Mouse (Mus musculus) hindbrain, embryonic 11.5 days (tissue): ENCODE measurements around the gene Ascl2. TPM values are rescaled to one million over a fixed set of nuclear protein-coding genes. Genes with fewer than 3 reads are reported as not detected.

ENCODE experiments used
- ATAC-seq: fragments of 200-750 bp; cut with Nextera tagmentation; 2 replicates; pipeline ENCODE4 v1.8.0; 2017; ENCODE audit warnings: mild to moderate bottlenecking, moderate TSS enrichment, moderate library complexity; ENCODE audit not compliant: low FRiP score
- DNase-seq: peaks from one replicate; pipeline ENCODE4 v3.0.0-alpha.2; 2015; ENCODE audit warnings: low spot score
- H3K27ac ChIP-seq: fragments of 300-500 bp; sonication (generic); 2 replicates; pipeline ENCODE4 v1.5.1; 2014; ENCODE audit warnings: mild to moderate bottlenecking, low read depth, low read length
- H3K27me3 ChIP-seq: fragments of 300-500 bp; sonication (generic); 2 replicates; pipeline ENCODE4 v1.6.1; 2014; ENCODE audit warnings: mild to moderate bottlenecking, low read length, moderate library complexity, mixed read lengths; ENCODE audit not compliant: control insufficient read depth, insufficient read depth
- H3K36me3 ChIP-seq: fragments of 300-500 bp; sonication (generic); 2 replicates; pipeline ENCODE4 v1.6.1; 2014; ENCODE audit warnings: mild to moderate bottlenecking, low read length, moderate library complexity, mixed read lengths; ENCODE audit not compliant: control insufficient read depth, insufficient read depth
- H3K4me1 ChIP-seq: fragments of 300-500 bp; sonication (generic); replicated peaks from 2 replicates; pipeline ENCODE4 v1.6.1; 2014; ENCODE audit warnings: low read length, mixed read lengths; ENCODE audit not compliant: control insufficient read depth, insufficient read depth
- H3K4me2 ChIP-seq: fragments of 300-500 bp; sonication (generic); replicated peaks from 2 replicates; pipeline ENCODE4 v1.6.1; 2014; ENCODE audit warnings: mild to moderate bottlenecking, low read depth, low read length
- H3K4me3 ChIP-seq: fragments of 300-500 bp; sonication (generic); 2 replicates; pipeline ENCODE4 v1.5.1; 2014; ENCODE audit warnings: low read depth, low read length
- H3K9ac ChIP-seq: fragments of 300-500 bp; sonication (generic); 2 replicates; pipeline ENCODE4 v1.6.1; 2014; ENCODE audit warnings: low read depth, low read length
- H3K9me3 ChIP-seq: fragments of 300-500 bp; sonication (generic); 2 replicates; pipeline ENCODE4 v1.6.1; 2016; ENCODE audit warnings: low read length; ENCODE audit not compliant: control insufficient read depth
- WGBS: fragments of 180-500 bp; shearing (Covaris S2); extraction: QIAGEN DNeasy Blood & Tissue Kit; methylation state at CpG from one replicate; pipeline ENCODE4 v1.1.7; 2014; 5-methylcytosine and 5-hydroxymethylcytosine counted together
- polyA plus RNA-seq: library from polyadenylated mRNA; unstranded; fragments of >200 nt; fragmentation: Nextera tagmentation; extraction: Ambion mirVana; gene quantifications from 2 replicates; pipeline ENCODE4 v1.2.1, GENCODE M21; 2014

Ascl2 gene
- polyA plus RNA-seq, 1 experiment from 2014 or later, result 0.34 TPM

DNA sequence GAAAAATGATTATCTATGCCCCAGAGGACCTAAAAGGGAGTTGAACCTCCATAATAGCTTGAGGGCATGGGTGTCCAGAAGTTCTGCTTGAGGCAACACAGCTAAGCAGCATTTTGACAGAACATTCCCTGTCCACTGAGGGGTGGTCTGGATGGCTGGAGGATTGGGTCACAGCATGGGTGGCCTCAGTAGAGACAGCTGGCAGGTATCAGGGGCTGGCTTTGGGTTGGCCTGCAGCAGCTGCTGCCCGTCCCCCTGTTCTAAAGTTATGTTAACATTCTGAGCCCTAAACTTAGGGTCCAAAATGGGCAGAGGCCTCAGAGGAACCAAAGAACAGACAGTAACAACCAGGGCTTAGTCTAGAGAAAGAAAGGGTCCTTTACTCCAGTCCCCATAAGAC is 42.2 kb upstream of the Ascl2 start:
- H3K4me3 ChIP-seq, result no peak overlapping the region
- 89% methylated on average over 1 of the region's 1 CpGs for WGBS
- DNase-seq (no peak), ATAC-seq (no peak)
- H3K9me3 ChIP-seq, result no peaks in the 10 kb centered on the region
- H3K9ac ChIP-seq, result no peak overlapping the region
- H3K4me2 ChIP-seq, result no peak overlapping the region
- H3K4me1 ChIP-seq, result no peaks in the 10 kb centered on the region; the same call in none of the 2 replicates
- H3K36me3 ChIP-seq, result no peaks in the 10 kb centered on the region
- H3K27me3 ChIP-seq, result no peaks in the 10 kb centered on the region
- H3K27ac ChIP-seq, result no peak overlapping the region

DNA sequence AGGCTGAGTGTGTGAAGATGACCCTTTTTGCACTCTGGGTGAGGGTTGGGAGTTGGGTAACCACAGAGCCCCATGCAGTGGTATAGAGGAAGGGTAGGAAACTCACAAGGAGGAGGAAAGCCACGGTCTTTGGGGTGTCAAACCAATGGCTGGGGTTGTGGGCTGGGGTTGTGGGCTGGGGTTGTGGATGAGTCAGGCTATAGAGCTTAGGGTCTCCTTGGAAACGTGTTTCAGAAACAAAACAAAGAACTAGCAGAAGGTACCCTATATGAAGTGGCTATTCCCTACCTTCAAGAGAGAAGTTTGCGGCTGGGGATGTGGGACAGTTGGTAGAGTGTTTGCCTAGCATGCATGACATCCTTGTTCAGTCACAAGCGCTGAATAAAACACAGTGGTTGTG is 40.9 kb upstream of the Ascl2 start:
- Histone ChIP-seq H3K4me1 (no peaks in the 10 kb centered on the region; the same call in none of the 2 replicates), H3K4me3 (no peak overlapping the region), H3K9me3 (no peaks in the 10 kb centered on the region), H3K27ac (no peak overlapping the region), H3K27me3 (no peaks in the 10 kb centered on the region), H3K9ac (no peak overlapping the region), H3K36me3 (no peaks in the 10 kb centered on the region), H3K4me2 (no peak overlapping the region)
- DNase-seq, result no peak
- WGBS, result 85% methylated on average over 4 of the region's 4 CpGs
- no peak for ATAC-seq

DNA sequence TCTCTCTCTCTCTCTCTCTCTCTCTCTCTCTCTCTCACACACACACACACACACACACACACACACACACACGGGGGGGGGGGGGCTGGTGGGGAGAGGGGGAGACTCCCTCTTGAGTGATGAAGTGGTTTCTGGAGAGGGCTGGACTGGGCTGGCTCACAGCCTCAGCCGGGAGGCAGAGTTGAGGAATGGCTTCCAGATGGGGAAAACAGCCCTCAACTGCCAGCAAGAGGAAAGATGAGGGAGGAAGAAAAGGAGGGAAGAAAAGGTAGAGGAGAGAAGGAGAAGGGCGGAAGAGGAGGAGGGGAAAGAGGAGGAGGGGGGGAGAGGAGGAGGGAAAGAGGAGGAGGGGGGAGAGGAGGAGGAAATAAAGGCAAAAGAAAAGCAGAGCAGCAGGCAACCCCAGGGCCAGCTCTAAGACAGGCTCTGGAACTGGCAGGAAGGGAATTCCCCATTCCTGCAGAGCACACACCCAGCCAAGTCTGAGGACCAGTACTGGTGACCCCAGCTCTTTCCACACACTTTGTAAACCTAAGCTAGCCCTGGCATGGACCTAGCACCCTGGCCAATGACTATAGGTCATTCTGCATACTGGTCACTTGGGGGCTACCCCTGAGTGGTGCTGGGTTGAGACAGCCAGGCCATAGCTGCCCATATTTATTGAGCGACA is 40.1 kb upstream of the Ascl2 start:
- H3K27ac ChIP-seq, result no peak overlapping the region; the same call in 1 of the 2 replicates
- no peak for ATAC-seq

DNA sequence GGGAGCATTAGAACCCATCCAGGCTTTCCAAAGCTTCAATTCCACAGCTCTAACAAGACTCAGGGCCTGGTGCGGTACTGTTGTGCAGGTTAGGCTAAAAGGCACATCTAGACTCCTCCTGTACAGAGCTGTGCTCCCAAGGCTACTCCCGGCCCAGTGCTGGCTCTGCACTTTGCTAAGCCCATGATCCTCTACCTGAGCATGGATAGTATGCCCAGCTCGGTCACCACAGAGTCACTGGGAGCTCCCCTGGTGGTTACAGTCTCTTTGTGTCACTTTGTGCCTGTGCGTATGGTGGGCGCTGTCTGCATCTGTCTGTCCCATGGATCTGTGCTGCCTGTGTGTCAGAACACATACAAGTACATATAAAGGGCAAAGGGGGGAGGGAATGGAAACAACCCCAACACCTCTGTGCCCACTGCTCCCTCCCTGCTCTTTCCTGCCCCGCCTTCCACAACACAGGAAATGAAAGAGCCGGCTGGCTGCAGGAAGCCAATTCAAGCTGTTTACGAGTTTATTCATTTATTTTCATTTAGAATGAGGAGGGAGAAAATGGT is 39.4 kb upstream of the Ascl2 start:
- WGBS, result 62% methylated on average over 8 of the region's 8 CpGs
- no peak overlapping the region for H3K9ac ChIP-seq
- no peak overlapping the region for H3K4me3 ChIP-seq
- peak overlapping the region; percentile 52; the same call in 1 of the 2 replicates for H3K27ac ChIP-seq
- H3K4me1 ChIP-seq, result no peaks in the 10 kb centered on the region; the same call in none of the 2 replicates
- ATAC-seq (peak; percentile 33; the same call in 1 of the 2 replicates), DNase-seq (no peak)
- H3K4me2 ChIP-seq, result no peak overlapping the region
- H3K36me3 ChIP-seq, result no peaks in the 10 kb centered on the region
- no peaks in the 10 kb centered on the region for H3K9me3 ChIP-seq
- no peaks in the 10 kb centered on the region for H3K27me3 ChIP-seq

More for the DNA sequence above, 40.1 kb upstream of the Ascl2 start:
- H3K4me2 ChIP-seq, result no peak overlapping the region
- no peaks in the 10 kb centered on the region for H3K36me3 ChIP-seq
- H3K4me3 ChIP-seq, result no peak overlapping the region
- DNase-seq, result peak; percentile 10
- H3K9ac ChIP-seq, result no peak overlapping the region
- WGBS, result 53% methylated on average over 3 of the region's 4 CpGs
- H3K9me3 ChIP-seq, result no peaks in the 10 kb centered on the region
- no peaks in the 10 kb centered on the region for H3K27me3 ChIP-seq
- H3K4me1 ChIP-seq, result no peaks in the 10 kb centered on the region; the same call in none of the 2 replicates

DNA sequence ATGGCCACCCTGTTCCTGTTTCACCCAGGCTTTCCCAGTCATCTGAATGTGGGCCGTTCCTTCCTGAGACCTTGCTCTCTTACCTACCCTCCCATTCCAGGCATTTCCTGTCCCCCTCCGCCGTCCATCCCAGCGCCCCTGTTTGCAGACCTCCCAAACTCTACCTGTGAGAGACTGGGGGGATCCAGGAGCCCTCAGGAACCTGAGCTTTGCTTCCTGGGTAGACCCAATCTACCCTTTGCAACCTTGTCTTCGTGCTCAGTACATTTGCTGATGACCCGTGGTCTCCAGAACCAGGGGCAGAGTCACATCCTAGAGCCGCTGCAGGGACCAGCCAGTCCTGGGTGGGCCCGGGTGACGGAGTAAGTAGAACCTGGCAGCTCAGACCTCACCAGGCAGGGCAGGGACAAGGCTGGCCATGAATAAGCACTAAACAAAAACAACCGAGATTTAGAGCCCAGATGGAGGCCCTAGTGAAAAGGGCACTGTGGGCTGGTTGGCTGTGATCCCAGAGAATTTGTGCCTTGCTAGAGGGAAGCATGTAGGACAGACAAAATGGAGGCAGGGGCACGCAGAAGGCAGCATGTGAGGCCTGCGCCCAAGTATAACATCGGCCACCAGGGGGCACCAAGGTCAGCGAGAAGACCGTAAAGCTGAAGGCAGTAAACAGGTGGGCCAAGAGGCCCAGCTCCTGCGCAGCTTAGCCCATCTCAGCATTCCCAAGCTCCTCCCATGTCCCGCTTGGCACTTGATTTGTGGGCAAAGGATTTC is 38.7 kb upstream of the Ascl2 start:
- Histone ChIP-seq H3K9ac (peak overlapping the region; percentile 23; the same call in 1 of the 2 replicates), H3K4me2 (no peak overlapping the region), H3K27ac (no peak overlapping the region), H3K4me1 (no peaks in the 10 kb centered on the region; the same call in none of the 2 replicates), H3K27me3 (no peaks in the 10 kb centered on the region), H3K36me3 (no peaks in the 10 kb centered on the region), H3K4me3 (no peak overlapping the region), H3K9me3 (no peaks in the 10 kb centered on the region)
- DNase-seq (peak; percentile 94), ATAC-seq (peak; percentile 73)
- 46% methylated on average over 17 of the region's 17 CpGs for WGBS

DNA sequence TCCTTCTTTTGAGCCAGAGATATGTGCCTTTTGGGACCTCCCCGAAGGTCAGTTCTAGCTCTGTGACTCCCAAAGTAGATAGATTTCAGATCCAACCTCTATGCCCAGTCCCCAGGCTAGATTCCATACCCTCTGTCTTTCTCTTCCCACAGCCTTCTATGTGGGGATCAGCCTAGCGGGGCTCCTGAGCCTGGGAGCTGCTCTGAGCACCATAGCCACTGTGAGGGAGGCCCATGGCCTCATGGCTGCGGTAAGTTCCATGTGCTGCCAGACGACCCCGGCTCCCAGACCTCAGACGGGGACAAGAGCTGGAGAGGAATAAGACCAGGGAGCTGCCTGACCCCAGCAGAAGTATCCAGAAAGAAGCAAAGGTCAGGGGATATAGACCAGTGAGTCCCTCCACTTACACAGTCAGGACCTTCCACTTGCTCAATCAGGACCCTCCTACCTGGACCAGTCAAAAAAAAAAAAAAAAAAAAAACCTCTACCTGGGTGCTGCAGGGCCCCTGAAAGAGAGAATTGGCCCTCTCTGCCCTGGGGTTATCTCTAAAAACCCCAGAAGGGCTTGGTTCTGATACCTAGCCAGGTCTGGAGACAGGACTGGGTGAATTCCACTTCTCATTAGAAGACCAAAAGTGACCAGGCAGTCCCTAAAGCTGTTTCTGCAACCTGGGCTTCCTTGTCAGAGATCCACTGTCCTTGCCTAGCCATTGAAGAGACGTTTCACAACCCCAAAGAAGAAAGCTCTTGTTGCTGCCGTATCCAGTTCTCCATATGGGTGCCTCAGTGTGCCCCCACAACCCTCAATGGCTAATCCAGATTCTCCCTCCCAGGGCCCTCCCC is 37.9 kb upstream of the Ascl2 start:
- H3K9ac ChIP-seq, result no peak overlapping the region
- H3K4me1 ChIP-seq, result no peaks in the 10 kb centered on the region; the same call in 1 of the 2 replicates
- no peak overlapping the region for H3K27ac ChIP-seq
- DNase-seq (no peak), ATAC-seq (no peak)
- no peaks in the 10 kb centered on the region for H3K9me3 ChIP-seq
- H3K4me3 ChIP-seq, result no peak overlapping the region
- no peaks in the 10 kb centered on the region for H3K36me3 ChIP-seq
- WGBS, result 87% methylated on average over 8 of the region's 8 CpGs
- H3K4me2 ChIP-seq, result no peak overlapping the region
- no peaks in the 10 kb centered on the region for H3K27me3 ChIP-seq

DNA sequence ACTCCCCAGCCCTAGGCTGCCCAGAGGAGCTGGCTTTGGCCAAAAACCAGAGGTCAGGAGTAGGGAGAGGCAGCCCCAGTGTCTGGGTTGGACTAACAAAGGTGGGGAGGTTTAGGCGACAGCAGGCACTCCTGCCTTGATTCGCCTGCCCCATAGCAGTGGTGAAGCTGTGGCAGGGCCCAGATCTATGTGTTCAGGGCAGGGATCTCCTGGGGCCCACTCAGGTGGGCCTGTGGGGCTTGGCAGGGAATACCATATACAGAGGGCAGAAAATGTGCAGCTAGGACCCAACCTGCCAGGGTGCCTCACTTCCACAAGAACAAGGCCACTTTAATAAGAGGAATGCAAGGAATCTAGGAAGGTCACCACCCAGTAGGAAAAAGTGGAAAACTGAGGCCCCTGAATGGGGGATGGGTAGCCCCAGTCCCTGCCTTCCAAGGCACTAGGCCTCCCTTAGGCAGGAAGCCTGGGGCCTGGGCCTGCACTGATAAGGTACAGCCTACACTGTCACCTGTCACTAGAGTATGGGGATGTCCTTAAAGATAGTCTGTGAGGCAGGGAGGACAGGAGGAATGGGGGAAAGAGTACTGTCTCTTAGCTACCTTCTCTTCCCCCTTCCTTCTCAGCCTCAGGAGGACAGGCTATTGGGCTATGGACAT is 37.2 kb upstream of the Ascl2 start:
- Histone ChIP-seq H3K36me3 (no peaks in the 10 kb centered on the region), H3K4me2 (no peak overlapping the region), H3K9ac (no peak overlapping the region), H3K4me3 (no peak overlapping the region), H3K9me3 (no peaks in the 10 kb centered on the region), H3K27me3 (no peaks in the 10 kb centered on the region), H3K4me1 (no peaks in the 10 kb centered on the region; the same call in 1 of the 2 replicates), H3K27ac (no peak overlapping the region)
- DNase-seq (no peak), ATAC-seq (no peak)
- 78% methylated on average over 2 of the region's 2 CpGs for WGBS
